Mouse (Mus musculus) embryo, embryonic 9.5 days (tissue): ENCODE data around the gene Kbtbd12.

Source experiments
- DNase-seq: peaks from one replicate; pipeline ENCODE4 v3.0.0-alpha.2; 2017; ENCODE audit errors: extremely low spot score

Kbtbd12 gene

GRCm38 (mm10) chr6:88549137-88549814, 88.5 kb downstream of the Kbtbd12 start:
- peak; percentile 56 for DNase-seq

- no peak for DNase-seq
These were observed 89.2 kb downstream of the Kbtbd12 start for GRCm38 (mm10) chr6:88548405-88549049.

DNA sequence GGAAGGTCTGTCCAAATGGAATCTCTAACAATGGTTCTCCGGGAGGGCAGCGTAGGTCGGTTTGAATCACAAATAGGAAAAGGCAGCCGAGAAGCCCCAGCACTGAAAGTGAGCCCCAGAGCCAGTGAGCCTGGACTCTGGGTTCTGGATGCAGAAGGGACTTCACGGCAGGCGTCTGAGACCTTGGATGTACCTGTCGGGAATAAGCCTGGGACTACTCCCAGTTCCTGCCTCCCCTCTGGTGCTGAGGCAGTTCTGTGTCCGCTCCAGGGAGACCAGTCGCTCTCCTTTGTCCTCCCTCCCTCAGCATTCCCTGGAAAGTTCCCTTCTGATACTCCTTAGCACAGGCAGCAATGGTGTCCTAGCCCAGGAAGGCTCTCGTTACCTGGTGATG, 92.4 kb downstream of the Kbtbd12 start:
- no peak for DNase-seq

GRCm38 (mm10) chr6:88544644-88545396, 92.9 kb downstream of the Kbtbd12 start:
- DNase-seq: no peak

DNA sequence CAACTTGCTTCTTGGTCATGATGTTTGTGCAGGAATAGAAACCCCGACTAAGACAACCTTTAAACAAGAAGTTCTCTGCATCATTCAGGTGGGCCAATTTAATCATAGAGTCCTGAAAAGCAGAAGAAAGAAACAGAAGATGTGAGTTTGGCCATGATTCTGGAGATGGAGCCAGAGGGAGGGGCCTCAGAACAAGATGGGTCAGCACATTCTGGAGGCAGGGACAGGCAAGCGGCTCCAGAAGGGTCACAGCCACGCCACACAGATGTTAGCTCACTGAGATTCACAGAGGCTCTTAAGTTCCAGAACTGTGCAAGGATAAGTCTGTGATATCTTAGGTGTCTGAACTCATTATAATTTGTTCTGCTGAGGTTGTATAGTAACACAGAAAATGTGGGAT, 93.5 kb downstream of the Kbtbd12 start:
- no peak for DNase-seq

DNA sequence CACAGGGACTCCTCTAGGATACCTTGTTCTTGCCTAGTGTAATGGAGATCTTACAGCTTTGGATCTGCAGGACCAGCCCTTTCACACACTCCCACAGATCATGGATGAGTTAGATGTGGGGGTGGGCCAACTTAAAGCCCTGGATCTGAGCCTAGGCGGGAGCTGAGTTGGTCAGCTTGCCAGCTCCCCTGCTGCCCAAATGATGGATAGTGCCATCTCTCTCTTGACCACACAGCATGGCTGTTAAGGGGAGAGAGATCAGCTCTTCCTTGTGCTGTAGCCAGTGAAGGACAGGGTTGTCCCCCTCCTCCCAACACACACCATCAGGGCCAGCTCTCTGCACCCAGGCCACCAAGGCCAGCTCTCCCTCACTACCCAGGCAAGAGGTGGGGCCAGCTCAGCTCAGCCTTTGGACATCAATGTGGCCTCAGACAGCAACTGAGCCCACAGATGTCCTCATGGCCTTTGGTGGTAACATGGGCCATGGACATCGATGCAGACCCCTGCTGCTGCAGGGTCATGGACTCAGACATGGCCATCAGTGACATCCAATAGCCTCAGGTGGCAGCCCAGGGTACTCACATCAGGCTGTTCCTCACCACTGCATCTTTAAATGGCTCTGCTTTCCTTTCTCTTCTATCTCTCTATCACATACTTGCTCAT, 97.5 kb downstream of the Kbtbd12 start:
- no peak for DNase-seq

- DNase-seq: no peak
These were observed 107.4 kb downstream of the Kbtbd12 start for GRCm38 (mm10) chr6:88530306-88530705.

GRCm38 (mm10) chr6:88524056-88524455, 113.7 kb downstream of the Kbtbd12 start:
- no peak for DNase-seq

DNA sequence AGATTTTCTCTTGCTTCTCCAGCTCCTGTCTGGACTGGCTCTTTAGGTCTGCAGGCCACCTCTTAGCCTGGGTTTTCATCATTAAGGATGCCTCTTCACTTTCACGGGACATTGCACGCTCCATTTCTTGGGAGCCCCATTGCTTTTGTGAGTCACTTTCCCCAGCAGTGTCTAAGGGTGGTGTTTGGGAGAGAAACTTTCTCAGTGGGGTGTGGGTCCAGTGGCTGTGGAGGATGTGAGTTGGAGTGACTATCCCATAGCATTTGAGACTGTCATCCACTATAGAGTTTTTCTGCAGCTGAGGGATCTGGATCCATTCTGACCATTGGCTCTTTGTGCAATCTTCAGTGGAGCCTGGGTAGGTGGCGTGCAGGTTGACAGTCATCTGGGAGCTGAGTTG, 114.3 kb downstream of the Kbtbd12 start:
- DNase-seq: no peak

GRCm38 (mm10) chr6:88523043-88523442, 114.7 kb downstream of the Kbtbd12 start:
- no peak for DNase-seq

DNA sequence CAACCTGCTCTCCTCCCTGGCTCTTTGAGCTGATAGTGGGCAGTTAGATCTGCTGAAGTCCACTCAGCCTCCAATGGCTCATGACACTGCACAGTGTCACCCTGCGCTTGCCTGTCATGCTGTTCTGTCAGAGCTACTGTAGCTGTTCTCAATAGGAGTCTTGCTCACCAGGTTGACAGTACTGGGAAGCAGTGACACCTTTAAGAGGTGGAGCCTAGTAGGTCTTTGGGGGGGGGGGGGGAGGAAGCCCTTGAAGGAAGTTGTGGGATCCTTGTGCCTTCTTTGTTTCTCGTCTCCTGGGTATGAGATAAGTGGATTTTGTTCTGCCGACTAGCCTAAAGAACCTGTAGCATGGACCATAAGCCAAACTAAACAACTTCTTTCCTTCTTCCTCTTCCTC, 115.1 kb downstream of the Kbtbd12 start:
- DNase-seq: no peak

DNA sequence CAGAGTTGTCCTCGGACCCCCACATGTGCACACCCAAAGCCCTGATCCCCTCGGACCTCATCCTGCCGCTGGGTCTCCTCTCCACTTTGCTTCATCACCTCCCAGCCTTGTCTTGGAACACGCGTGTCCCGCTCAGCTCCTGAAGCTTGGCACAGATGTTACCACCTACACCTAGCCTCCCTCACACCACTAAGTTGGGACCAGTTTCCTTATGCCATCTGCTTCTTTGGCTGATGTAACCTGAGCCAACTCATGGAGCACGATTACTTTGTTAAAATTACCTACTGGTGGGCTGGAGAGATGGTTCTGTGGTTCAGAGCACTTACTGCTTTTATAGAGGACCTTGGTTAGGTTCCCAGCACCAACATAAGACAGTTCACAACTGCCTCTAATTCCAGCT, 115.9 kb downstream of the Kbtbd12 start:
- no peak for DNase-seq

DNA sequence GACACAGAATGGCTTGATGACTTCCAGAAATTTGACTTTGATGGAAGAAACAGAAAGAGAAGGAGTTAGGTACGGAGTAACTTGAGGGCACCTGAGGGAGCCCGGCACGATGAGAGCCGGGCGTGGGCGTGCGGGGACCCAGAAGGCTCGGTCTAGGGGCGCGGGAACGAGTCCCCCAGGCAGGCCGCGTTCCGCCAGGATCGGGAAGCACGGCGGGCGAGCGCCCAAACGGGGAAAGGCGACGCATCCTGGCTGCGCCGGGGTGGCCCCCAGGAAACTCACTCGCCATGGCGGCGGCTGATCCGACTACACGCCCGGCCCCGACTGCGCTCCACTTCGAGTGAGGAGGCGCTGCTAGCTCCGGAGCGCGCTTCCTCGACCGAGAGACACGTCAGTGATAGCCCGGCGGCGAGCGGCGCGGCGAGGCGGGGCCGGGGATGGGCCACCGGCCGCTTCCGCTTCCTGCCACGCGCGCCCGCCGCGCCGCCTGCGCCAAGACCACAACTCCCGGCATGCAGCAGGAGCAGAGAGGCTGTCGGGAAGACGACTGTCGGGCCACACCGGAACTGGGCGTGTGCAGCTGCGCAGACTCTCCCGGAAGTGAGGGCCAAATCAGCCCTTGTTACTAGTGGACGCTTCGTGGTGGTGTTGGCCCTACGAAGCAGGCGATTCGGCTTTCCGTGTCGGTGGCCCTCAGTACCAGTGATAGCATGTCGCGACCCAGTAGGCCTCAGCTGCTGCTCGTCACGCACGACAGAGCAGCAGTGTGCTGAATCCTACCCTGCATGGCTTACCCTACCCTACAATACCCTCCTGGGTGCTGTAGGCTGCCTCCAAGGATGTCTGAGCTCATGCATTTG, 119.1 kb downstream of the Kbtbd12 start, which contains the start of gene Sec61a1:
Sec61a1 (minus strand) TSS at position 502 of the 860 bp plus-strand sequence.
- peak; percentile 91 for DNase-seq

- DNase-seq: peak; percentile 14
These were observed 119.9 kb downstream of the Kbtbd12 start for GRCm38 (mm10) chr6:88517701-88518403.

GRCm38 (mm10) chr6:88516667-88517066, 121.1 kb downstream of the Kbtbd12 start:
- no peak for DNase-seq

DNA sequence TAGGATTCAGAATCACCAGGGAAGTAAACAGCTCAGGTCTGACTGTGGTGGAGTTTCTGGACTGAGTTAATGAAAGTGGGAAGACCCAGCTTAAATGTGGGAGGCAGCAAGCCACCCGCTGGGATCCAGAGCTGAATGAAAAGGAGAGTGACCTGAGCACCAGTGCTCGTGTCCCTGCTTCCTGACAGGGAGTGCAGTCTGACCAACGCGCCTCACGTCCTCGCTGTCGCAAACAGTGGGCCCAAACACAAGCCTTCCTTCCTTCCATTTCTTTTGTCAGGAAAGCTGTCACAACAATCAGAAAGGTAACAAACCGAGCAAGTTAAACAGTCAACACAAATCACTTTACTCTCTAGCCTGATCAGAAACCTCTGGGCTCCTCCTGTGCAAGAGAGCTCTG, 121.8 kb downstream of the Kbtbd12 start:
- no peak for DNase-seq

GRCm38 (mm10) chr6:88514546-88514945, 123.2 kb downstream of the Kbtbd12 start:
- DNase-seq: no peak

DNA sequence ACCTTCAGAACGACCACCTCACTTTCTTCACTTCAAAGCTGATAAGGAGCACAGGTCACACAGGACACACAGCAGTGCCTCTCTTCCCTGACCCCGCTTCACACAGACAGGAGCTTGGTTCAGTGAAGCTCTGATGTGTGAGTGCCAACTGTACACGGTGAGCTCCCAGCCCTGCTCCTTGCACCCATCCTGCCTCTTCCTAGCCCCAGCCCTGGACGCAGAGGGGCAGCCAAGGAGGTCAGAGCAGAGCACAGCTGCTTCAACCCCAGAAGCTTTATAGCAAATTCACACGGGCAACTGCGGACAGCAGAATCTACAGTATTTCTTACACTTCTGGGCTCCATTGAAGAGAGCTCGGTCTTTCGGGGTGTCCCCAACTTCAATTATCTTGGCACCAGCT, 123.8 kb downstream of the Kbtbd12 start:
- no peak for DNase-seq

GRCm38 (mm10) chr6:88503044-88503443, 134.7 kb downstream of the Kbtbd12 start:
- DNase-seq: no peak
